Mouse (Mus musculus) lung, postnatal 0 days (tissue): ENCODE measurements around the gene Ntrk2.

ENCODE experiments used
- CTCF ChIP-seq: IDR thresholded peaks from 2 replicates; pipeline ENCODE4 v1.5.1; 2016; ENCODE audit warnings: antibody characterized with exemption, mild to moderate bottlenecking
- EP300 ChIP-seq: IDR thresholded peaks from 2 replicates; pipeline ENCODE4 v1.6.1; 2016; ENCODE audit warnings: antibody characterized with exemption, mild to moderate bottlenecking, control low read depth

DNA sequence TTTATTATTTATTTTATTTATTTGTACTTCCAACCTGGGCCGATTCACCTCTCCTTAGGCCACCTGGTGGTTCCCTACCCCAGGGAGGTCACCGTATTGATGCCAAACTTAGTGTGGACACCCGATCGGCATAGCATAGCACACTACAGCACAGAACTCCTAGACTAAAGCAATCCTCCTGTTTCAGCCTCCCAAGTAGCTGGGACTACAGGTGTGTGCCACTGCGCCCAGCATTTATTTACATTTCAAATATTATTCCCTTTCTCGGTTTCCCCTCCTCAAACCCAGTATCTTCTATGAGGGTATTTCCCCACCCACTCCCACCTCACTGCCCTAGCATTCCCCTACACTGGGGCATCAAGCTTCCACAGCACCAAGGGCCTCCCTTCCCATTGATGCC lies 38.1 kb upstream of the Ntrk2 start:
- TF ChIP-seq CTCF: no peak
- no peak for TF ChIP-seq EP300
